Mouse (Mus musculus) G1E (cell line): ENCODE measurements around the gene Rgs3.

ENCODE experiments used
- CTCF ChIP-seq: IDR thresholded peaks from 2 replicates; pipeline ENCODE4 v1.5.1; 2012; ENCODE audit warnings: low read depth, low read length, inconsistent platforms, mixed read lengths
- GATA1 ChIP-seq: IDR thresholded peaks from 2 replicates; pipeline ENCODE4 v1.6.1; 2012; ENCODE audit warnings: borderline replicate concordance, low read length, inconsistent platforms, mixed read lengths
- GATA2 ChIP-seq: IDR thresholded peaks from 2 replicates; pipeline ENCODE4 v1.6.1; 2012; ENCODE audit warnings: low read depth, low read length, inconsistent platforms, borderline replicate concordance
- TAL1 ChIP-seq: conservative IDR thresholded peaks from 2 replicates; pipeline ENCODE4 v1.6.1; 2012; ENCODE audit warnings: low read depth, low read length, inconsistent platforms, mixed read lengths

- TF ChIP-seq CTCF (no peak), TAL1 (no peak), GATA2 (no peak), GATA1 (no peak)
Measured at GRCm38 (mm10) chr4:62661311-62661849, 101.7 kb downstream of the Rgs3 start.
